Mouse (Mus musculus): ENCODE measurements around the gene Kcnip3. TPM values are rescaled to one million over a fixed set of nuclear protein-coding genes. Genes with fewer than 3 reads are reported as not detected.

Kcnip3 gene
- polyA plus RNA-seq, 2 experiments: 2.3 to 4.3 TPM

DNA sequence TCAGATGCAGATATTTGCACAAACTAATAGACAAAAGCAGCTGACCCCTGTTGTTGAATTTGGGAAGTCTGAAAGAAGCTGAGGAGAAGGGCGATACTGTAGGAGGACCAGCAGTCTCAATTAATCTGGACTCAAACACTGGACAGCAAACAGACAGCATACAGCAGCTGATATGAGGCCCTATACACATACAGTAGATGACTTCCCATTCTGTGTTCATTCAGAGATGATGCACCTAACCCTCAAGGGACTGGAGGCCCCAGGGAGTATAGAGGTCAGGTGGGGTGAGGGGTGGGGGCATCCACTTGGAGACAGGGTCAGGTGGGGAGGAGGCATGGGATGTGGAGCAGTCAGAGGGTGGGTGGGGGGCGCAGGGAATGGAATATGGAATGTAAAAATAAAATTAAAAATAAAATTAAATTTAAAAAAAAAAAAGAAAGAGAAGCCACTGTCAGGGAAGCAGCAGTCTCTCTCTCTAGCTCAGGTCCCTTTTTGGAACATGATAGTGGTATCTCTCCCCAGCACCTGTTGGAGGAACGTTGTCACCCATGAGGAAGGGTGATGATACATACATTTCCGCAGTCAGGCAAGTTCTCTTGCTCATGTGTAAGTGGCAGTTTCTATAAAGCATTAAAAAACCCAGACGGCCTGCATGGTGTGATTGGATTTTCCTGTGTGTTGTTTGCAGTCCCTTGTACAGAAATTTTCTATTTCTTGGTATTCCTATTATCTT is 26.6 kb upstream of the Kcnip3 start:
- Histone ChIP-seq H3K27ac (replicated peaks; ENCODE audit: low read depth, low read length) (no peak overlapping the region), H3K27me3 (ENCODE audit: control insufficient read depth, insufficient read depth, low read length) (peaks cover 4% of the 10 kb centered on the region; the same call in 1 of the 2 replicates), H3K9ac (ENCODE audit: low read depth, low read length, severe bottlenecking) (no peak overlapping the region), H3K4me3 (replicated peaks; ENCODE audit: low read length) (no peak overlapping the region), H3K9me3 (ENCODE audit: control insufficient read depth, low read length) (no peaks in the 10 kb centered on the region), H3K4me1 (ENCODE audit: control insufficient read depth, insufficient read depth, low read length) (no peaks in the 10 kb centered on the region), H3K4me2 (replicated peaks; ENCODE audit: low read depth, low read length, severe bottlenecking) (no peak overlapping the region), H3K36me3 (ENCODE audit: control insufficient read depth, insufficient read depth, low read length) (no peaks in the 10 kb centered on the region)
- TF ChIP-seq POLR2A (IDR thresholded peaks at IDR 0.05; ENCODE audit: borderline replicate concordance, extremely low read depth, insufficient read depth, insufficient read length): no peak
- 68% methylated on average over 5 of the region's 5 CpGs for WGBS
- no peak for DNase-seq (ENCODE audit: low spot score)
- no peak for ATAC-seq (ENCODE audit: low FRiP score, low read depth)

DNA sequence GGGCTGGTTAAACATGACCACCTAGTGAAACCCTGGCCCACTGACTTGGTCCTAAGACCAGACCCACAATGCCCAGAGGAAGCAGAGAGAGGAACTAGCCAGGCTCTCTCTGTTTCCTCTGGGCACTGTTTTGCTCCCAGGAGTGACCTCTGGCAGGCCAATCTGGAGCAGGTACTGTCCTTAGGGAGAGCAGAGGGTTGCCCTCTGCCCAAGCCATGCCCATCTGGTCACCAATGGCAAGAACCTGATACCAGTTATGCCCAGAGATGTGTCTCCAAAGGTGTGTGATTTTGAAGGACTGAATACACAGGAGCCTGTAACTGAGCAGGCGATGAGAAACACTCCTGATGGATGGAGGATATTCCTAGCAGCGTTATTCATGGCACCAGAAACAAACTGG is 19.8 kb upstream of the Kcnip3 start:
- Histone ChIP-seq H3K9me3 (ENCODE audit: control insufficient read depth, low read length) (no peaks in the 10 kb centered on the region), H3K4me2 (replicated peaks; ENCODE audit: low read depth, low read length, severe bottlenecking) (no peak overlapping the region)

DNA sequence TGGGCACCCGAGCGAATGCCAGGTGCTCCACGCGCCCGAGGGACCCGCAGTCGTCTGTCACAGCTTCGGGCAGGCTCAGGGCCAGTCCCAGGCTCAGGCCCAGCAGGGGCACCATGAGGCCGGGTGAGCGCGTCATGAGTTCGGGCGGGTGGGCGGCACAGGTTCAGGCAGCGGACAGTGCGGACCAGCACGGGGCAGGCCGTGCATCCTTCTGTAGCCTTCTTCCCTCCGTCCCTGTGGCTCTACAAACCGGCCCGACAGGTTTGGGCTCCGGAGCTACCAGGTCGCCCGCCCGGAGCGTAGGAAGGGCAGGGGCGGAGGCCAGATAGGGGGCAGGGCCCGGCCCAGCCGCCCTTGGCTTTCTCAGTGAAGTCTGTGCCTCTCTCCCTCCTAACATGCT is 19.3 kb upstream of the Kcnip3 start, which contains the start of gene Prom2:
TSS of gene Prom2 (minus strand) at position 283 of the 400 bp plus-strand sequence.
- H3K4me1 ChIP-seq (ENCODE audit: control insufficient read depth, insufficient read depth, low read length): no peaks in the 10 kb centered on the region
- DNase-seq (ENCODE audit: low spot score): no peak
- no peaks in the 10 kb centered on the region for H3K36me3 ChIP-seq (ENCODE audit: control insufficient read depth, insufficient read depth, low read length)
- TF ChIP-seq POLR2A (IDR thresholded peaks at IDR 0.05; ENCODE audit: borderline replicate concordance, extremely low read depth, insufficient read depth, insufficient read length): no peak
- no peak for ATAC-seq (ENCODE audit: low FRiP score, low read depth)
- under 1% methylated on average over 23 of the region's 29 CpGs for WGBS
- H3K27me3 ChIP-seq (ENCODE audit: control insufficient read depth, insufficient read depth, low read length): peaks cover 46% of the 10 kb centered on the region
- H3K27ac ChIP-seq (replicated peaks; ENCODE audit: low read depth, low read length): no peak within 1 kb of the TSS
- H3K9ac ChIP-seq (ENCODE audit: low read depth, low read length, severe bottlenecking): no peak within 1 kb of the TSS
- 0 out of 2 replicates have a peak within 1 kb of the TSS, but pooled peaks have one; percentile 5 for H3K4me2 ChIP-seq (replicated peaks; ENCODE audit: low read depth, low read length, severe bottlenecking)
- H3K4me3 ChIP-seq (replicated peaks; ENCODE audit: low read length): no peak within 1 kb of the TSS
- H3K9me3 ChIP-seq (ENCODE audit: control insufficient read depth, low read length): no peaks in the 10 kb centered on the region

More for the DNA sequence above, 19.8 kb upstream of the Kcnip3 start:
- Histone ChIP-seq H3K4me1 (ENCODE audit: control insufficient read depth, insufficient read depth, low read length) (no peaks in the 10 kb centered on the region), H3K27ac (replicated peaks; ENCODE audit: low read depth, low read length) (no peak overlapping the region), H3K9ac (ENCODE audit: low read depth, low read length, severe bottlenecking) (no peak overlapping the region), H3K36me3 (ENCODE audit: control insufficient read depth, insufficient read depth, low read length) (no peaks in the 10 kb centered on the region), H3K4me3 (replicated peaks; ENCODE audit: low read length) (no peak overlapping the region), H3K27me3 (ENCODE audit: control insufficient read depth, insufficient read depth, low read length) (peaks cover 46% of the 10 kb centered on the region)
- no peak for TF ChIP-seq POLR2A (IDR thresholded peaks at IDR 0.05; ENCODE audit: borderline replicate concordance, extremely low read depth, insufficient read depth, insufficient read length)
- ATAC-seq (ENCODE audit: low FRiP score, low read depth) (no peak), DNase-seq (ENCODE audit: low spot score) (no peak)
- WGBS: 74% methylated on average over 2 of the region's 2 CpGs

DNA sequence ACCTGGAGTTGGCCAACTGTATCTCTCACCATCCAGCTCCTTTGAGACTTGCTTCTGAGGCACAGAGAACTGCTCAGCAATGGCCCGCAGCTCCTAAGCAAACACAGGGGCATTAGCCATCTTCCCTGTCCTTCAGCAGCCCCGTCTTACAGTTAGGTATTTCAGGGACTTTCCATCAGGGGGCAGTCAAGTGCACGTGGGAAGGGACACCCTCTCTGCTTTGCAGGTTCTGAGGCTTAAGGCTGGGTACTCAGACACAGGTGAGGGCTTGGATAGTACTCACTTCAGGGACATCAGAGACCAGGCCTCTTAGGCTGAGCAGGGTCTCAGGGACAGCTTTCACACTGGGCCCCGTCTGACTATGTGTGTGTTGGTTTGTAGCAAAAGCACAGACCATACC is 17.6 kb upstream of the Kcnip3 start:
- Histone ChIP-seq H3K4me2 (replicated peaks; ENCODE audit: low read depth, low read length, severe bottlenecking) (no peak overlapping the region), H3K36me3 (ENCODE audit: control insufficient read depth, insufficient read depth, low read length) (no peaks in the 10 kb centered on the region), H3K9ac (ENCODE audit: low read depth, low read length, severe bottlenecking) (no peak overlapping the region), H3K4me1 (ENCODE audit: control insufficient read depth, insufficient read depth, low read length) (no peaks in the 10 kb centered on the region), H3K27ac (replicated peaks; ENCODE audit: low read depth, low read length) (no peak overlapping the region), H3K4me3 (replicated peaks; ENCODE audit: low read length) (no peak overlapping the region), H3K27me3 (ENCODE audit: control insufficient read depth, insufficient read depth, low read length) (peaks cover 46% of the 10 kb centered on the region), H3K9me3 (ENCODE audit: control insufficient read depth, low read length) (no peaks in the 10 kb centered on the region)
- ATAC-seq (ENCODE audit: low FRiP score, low read depth) (no peak), DNase-seq (ENCODE audit: low spot score) (no peak)
- no peak for TF ChIP-seq POLR2A (IDR thresholded peaks at IDR 0.05; ENCODE audit: borderline replicate concordance, extremely low read depth, insufficient read depth, insufficient read length)
- 27% methylated on average over 4 of the region's 4 CpGs for WGBS

DNA sequence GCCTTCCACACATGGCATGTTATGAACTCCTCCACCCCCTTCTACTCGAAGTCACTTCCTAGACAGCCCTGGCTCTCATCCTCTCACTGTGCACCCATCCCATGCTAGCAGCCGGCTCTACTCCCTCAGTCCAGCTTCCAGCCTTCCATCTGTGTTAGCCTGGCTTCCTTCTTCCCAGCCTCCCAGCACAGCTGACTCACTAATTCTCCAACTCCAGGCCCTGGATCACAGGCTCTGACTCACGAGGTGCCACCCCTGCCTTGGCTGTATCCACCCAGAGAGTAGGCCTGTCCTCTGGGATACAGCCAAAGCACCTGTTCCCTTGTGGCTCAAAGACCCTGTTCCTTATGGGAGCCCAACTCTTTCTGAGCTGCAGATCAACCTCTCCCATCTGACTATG is 15.7 kb upstream of the Kcnip3 start:
- Histone ChIP-seq H3K27me3 (ENCODE audit: control insufficient read depth, insufficient read depth, low read length) (peaks cover 33% of the 10 kb centered on the region), H3K4me1 (ENCODE audit: control insufficient read depth, insufficient read depth, low read length) (no peaks in the 10 kb centered on the region), H3K4me3 (replicated peaks; ENCODE audit: low read length) (no peak overlapping the region), H3K27ac (replicated peaks; ENCODE audit: low read depth, low read length) (no peak overlapping the region), H3K9ac (ENCODE audit: low read depth, low read length, severe bottlenecking) (no peak overlapping the region), H3K36me3 (ENCODE audit: control insufficient read depth, insufficient read depth, low read length) (no peaks in the 10 kb centered on the region), H3K9me3 (ENCODE audit: control insufficient read depth, low read length) (no peaks in the 10 kb centered on the region), H3K4me2 (replicated peaks; ENCODE audit: low read depth, low read length, severe bottlenecking) (no peak overlapping the region)
- no peak for ATAC-seq (ENCODE audit: low FRiP score, low read depth)
- no peak for DNase-seq (ENCODE audit: low spot score)
- TF ChIP-seq POLR2A (IDR thresholded peaks at IDR 0.05; ENCODE audit: borderline replicate concordance, extremely low read depth, insufficient read depth, insufficient read length): no peak
- WGBS: 53% methylated on average over 3 of the region's 3 CpGs
